Mouse (Mus musculus) large intestine, adult 2 months (tissue): ENCODE results near the gene Nhp2. TPM values are rescaled to one million over a fixed set of nuclear protein-coding genes. Genes with fewer than 3 reads are reported as not detected.
"Not testable (repeated sequence)": the region's sequence is repeated elsewhere in the genome, so short reads cannot be mapped to it uniquely, and the experiment has no call there.

Experiments
- DNase-seq: peaks from one replicate; pipeline ENCODE4 v3.0.0-alpha.2; 2012; ENCODE audit warnings: low read depth, low spot score
- WGBS: fragments of 180-500 bp; shearing (Covaris S2); methylation state at CpG from one replicate; pipeline ENCODE4 v1.1.7; 2018; 5-methylcytosine and 5-hydroxymethylcytosine counted together
- polyA plus RNA-seq: library from polyadenylated mRNA; depleted of rRNA; stranded (reverse); fragments of >200 nt; gene quantifications from 2 replicates; pipeline ENCODE4 v1.2.3, GENCODE M21; 2012

The Nhp2 gene
- polyA plus RNA-seq, 1 experiment = 81.4 TPM

DNA sequence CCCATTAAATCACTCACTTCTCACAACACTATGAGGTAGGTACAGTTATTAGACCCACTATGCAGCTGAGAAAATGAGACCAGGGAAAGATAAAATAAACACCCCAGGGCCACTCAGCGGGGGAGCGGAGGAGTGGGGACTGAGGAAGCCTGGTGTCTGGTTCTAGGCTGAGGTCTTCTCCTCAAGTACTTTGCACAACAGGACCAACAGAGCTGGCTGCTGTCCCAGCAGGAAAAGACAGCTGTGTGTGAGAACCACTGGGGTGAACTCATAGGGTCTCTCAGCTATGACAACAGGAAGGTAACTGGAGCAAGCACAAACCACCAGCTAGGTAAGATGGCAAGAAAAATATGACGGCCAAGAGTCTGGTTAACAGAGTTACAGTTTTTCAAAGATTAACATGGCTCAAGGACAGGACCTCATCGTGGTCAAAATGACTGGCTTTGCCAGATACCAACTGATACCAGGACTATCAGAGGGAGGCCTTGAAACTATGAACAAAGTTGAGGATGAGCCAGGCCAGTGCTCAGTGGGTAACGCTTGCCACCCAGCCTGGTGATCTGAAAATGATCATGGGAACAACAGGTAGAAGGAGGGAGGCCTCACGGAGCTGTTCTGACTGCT is 12.7 kb downstream of the Nhp2 start:
- 77% methylated on average over 6 of the region's 6 CpGs for WGBS
- no peak for DNase-seq

DNA sequence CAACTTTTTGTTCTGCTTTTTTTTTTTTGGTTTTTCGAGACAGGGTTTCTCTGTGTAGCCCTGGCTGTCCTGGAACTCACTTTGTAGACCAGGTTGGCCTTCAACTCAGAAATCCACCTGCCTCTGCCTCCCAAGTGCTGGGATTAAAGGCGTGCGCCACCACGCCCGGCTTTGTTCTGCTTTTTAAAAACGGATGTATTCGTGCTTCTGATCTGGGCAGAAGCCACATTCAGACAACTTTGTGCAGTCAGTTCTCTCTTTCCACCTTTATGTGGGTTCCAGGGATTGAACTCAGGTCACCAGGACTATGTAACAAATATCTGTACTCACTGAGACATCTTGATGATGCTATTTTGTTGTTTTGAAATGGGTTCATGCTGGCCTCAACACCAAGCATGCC is 13.7 kb downstream of the Nhp2 start:
- 83% methylated on average over 7 of the region's 7 CpGs for WGBS
- not testable (repeated sequence) for DNase-seq

DNA sequence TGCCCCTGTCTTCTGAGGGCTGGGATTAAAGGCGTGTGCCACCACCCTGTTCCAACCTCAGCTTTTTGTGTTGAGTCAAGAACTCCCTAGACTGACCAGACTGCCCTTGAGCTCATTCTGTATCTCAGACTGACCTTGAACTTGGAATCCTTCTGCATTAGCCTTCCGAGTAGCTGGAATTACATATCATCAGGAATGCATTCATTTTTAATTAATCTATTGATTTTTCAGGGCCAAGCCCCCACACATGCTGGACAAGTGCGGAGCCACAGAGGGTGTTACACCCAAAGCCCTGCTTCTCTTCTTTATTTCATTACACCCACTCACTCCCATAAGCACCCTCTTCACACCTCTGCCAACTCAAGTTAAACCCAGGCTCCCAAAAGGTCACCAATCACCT is 14.2 kb downstream of the Nhp2 start:
- no peak for DNase-seq
- 92% methylated on average over 3 of the region's 3 CpGs for WGBS

DNA sequence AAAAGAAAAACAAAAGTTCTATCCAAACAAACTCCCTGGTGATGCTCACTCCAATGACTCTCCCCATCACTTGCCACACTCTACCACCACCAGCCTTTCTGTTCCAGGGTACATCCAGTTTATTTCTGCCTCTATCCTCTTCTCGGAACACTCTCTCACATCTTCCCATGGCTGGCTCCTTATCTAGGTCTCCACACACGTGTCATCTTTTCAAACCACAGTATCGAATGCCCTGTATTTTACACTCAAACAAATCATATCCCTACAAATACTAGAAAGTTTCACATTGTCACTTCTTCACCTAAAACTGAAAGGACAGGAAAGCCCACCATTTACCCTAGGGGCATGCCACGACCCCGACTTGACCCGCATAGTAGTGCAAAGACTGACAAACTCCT is 15.6 kb downstream of the Nhp2 start:
- WGBS = 8% methylated on average over 6 of the region's 6 CpGs
- no peak for DNase-seq

DNA sequence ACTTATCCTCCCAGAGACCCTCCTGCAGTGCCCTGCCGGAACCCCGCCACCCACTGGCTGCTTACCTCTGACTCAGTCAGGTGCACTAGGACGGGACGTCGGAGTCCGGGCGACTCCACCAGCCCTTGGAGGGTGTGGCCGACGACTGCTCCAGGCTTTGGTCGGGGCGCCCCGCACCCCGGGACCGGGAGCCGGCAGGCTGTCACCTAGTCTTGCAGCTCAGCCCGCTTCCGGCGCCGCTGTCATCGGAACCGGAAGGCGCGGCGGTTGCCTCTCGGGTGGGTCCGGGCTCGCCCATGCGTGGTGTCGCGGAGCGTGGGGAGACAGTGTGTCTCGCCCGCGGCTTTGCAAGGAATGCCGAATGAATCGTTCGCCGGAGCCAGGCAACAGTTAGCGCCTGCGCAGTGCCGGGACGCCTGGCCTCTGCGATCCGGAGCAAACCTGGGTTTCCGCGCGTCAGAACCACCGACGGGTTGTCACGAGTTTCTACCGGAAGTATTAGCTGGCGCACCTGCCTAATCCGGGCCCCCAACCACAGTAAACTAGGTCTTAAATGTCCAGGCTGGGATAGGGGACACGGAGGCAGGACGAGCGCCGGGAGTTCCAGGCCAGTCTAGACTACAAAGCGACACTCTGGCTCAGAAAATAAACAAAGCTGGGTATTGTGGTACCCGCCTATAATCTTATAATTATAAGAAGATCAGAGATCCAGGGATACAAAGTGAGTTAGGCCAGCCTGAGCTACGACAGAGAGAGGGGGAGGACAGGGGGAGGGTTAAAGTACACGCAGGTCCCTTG is 16.2 kb downstream of the Nhp2 start, which contains the start of gene Rmnd5b:
Rmnd5b (minus strand) TSS at position 372 of the 798 bp plus-strand sequence.
- DNase-seq = no peak
- WGBS = under 1% methylated on average over 61 of the region's 61 CpGs

DNA sequence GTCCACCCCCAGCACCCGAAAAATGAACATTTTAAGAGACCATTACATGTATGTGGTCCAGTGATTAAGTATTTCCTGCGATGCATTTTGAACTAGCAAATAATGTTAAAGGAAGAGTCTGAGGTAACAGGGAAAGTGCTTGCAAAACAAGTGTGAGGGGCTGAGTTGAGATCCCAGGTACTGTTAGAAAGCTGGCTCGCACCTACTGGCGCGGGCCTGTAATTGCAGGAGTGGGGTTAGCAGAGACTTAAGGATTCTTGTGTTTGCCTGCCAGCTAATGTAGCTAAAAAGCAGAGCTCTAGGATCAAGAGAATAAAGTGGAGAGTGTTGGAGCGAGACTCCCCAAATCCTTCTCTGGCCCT is 16.8 kb downstream of the Nhp2 start:
- WGBS = 3% methylated on average over 6 of the region's 6 CpGs
- no peak for DNase-seq

DNA sequence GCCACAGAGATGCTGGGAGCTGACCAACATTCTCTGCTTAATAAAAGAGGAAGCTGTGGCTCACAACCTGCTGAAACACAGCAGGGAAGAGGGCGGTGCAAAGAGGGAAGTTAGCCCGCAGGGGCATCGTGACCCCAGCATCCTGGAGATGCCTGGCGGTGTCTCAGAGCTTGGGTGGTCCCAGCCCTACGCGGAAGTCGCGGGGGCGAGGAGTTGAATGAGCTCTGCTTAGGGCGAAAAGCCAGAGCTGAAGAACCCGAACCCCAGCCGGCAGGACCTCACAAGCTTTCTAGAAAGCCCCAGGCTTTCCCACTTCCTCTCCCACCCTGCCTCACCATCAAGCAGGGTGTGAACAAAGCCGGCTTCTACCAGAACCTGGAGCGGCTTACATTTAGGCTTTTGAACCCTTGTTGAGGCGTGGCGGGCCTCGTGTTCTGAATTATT is 18.5 kb downstream of the Nhp2 start:
- WGBS = 10% methylated on average over 17 of the region's 17 CpGs
- DNase-seq = no peak

DNA sequence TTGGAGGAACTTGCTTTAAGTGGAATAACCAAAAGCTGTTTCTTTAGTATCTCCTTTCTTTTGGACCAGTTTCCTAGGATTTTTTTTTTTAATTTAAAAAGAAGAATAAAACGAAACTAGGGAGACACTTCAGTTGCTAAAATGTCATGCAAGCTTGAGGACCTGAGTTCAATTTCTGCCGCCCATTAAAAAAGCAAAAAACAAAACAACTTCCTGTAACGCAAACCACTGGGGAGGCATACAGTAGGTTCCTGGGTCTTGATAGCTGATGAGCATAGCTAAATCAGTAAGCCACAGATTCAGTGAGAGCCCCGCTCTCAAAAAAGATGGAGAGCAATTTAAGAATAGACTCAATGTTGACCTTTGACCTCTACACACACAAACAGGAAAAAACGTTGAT is 19.0 kb downstream of the Nhp2 start:
- DNase-seq = no peak
- WGBS = 52% methylated on average over 5 of the region's 5 CpGs

DNA sequence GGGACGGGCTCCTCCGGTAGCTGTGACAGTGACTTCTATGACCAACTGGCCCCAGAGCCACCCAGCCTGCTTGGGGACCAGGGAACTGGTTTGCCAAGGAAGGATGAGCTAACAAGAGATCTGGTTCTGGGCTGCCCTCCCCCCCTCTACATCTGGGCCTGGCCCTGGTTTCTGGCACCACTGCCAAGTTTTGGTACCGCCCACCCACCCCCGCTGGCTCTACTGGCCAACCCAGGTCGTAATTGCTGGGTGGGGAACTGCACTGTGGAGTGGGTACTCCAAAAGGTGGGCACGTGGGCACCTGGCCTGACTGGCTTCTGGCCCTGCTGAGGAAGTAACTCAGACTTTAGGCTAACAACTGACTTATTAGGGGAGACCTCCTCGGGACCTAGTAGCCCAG is 21.2 kb downstream of the Nhp2 start:
- DNase-seq = no peak
- WGBS = 29% methylated on average over 7 of the region's 7 CpGs

DNA sequence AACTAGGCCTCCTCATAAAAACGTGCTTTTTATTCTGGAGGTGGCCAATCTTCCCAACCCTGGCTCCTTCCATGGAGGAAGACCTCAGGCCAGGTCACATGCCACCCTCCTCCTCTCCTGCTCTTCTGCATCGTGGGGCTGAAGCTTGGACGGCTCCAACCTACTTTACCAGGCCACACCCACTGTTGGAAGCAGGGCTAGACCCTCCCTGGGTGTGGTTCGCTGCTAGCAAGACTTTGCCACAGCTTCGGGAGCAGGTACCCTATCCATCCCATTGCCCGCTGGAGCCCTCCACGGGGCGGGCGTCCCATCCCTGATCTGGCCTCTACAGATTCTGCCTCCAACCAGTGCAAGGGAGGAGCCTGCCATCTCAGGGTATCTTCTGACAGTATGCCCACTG is 23.7 kb downstream of the Nhp2 start:
- 44% methylated on average over 9 of the region's 9 CpGs for WGBS
- no peak for DNase-seq

DNA sequence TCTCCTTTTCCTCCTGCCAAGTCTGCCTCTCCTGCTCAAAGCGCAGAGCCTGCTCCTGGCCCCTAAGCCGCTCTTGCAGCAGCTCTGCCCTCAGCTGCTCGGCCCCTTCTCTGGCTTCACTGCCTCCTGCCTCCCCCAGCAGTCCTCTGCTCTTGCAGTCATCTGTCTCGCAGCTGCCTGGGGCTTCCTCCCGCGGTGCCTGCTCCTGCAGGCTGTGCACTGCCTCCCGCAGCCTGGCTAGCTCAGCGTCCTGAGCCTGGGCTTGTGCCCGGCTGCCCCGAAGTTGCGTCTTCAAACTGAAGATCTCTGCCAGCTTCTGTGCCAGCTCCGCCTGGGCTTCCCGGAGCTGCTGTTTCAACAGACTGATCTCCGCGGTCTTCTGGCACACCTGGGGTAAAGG is 24.2 kb downstream of the Nhp2 start:
- 58% methylated on average over 15 of the region's 15 CpGs for WGBS
- no peak for DNase-seq

DNA sequence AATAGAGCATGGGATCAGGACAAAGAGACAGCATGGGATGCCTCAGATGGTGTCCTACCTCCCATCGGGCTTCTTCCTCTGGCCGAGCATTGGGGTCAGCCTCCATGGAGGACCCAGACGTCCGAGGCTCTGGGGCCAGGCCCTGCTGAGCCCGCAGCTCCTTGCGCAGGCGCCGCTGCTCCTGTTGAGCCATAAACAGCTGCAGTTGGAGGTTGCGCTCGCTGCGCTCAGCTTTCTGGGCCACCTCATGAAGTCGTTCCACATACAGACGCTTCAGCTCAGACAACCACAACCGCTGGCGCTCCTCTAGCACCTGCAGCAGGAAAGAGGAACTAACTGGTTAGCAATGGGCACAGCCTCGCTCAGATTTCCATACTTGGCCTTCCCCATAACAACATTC is 24.7 kb downstream of the Nhp2 start:
- DNase-seq = no peak
- 83% methylated on average over 16 of the region's 16 CpGs for whole genome bisulfite sequencing

DNA sequence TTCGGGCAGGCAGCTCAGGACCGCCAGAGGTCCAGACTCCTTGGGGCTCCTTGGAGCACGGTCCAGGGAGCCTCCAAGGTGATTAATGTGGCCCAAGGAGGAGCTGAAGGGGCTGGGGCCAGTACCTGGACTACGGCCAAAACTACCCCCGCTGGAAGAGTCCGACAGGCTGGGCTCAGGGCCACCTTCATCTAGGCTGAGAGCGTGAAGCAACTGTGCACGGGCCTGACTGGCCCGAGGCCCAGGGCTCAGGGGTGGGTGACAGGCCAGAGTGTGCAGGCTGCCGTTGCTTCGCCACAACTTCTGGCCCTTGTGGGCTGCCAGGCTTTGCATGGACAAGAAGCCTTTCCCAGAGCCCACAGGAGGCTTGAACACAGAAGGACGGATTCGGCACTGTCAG is 25.8 kb downstream of the Nhp2 start:
- WGBS = 83% methylated on average over 13 of the region's 13 CpGs
- DNase-seq = no peak

DNA sequence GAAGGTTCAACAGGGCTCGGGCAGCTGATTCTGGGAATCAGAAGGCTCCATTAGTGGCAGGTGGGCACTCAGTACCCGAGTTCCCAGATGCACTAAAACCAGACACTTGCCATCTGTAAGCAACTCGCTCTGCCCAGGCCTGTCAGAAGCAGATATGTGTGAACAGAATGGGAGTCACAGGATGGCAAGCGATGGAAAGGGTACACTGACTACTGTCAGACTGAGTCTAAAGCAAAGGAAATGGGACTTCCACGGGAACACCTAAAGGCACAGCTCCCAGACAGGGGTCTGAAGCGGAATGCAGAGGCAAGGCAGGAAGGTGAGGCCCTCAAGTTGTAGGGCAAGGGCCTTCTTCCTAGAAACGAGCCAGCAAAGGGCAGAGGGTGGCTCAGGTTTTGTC is 26.7 kb downstream of the Nhp2 start:
- WGBS = 87% methylated on average over 7 of the region's 7 CpGs
- no peak for DNase-seq

DNA sequence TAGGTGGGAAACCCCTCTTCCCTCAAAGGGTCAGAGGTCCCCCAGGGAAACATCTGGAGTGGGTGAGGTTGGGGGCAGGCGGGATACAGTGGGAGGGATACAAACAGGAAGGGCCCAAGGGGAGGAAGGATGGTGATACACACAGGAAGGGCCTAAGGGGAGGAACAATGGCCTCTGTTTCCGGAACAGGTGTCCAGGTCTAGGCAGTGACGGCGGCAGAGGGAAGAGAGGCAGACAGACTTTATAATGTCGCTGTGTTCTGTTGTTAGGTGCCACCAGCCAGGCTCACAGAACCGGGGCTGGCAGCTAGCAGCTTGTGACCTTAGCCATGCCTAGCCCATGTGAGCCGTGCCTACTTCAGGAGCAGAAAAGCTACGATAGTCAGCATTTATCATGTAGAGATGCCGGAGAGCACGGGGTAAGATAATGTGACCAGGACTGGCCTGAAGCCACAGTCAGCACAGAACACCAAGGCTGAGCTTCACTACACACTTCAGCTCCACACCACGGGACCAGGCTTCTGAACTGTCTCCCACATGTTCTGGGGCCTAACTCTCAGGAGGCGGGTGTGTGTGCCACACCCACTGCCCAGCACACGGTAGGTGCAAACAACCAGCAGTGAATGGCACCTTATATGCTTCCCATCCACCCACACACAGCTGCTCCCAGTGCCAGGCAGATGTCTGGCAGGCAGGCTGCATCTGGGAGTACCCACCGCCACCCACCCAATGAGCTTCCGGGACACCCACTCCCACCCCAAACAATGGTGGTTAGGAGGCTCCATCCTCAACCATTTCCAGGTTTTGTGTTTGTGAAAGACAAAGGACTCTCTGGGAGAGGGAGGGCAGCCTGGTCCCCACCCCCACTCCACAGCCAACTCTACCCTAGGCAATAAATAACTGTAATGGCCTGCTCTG is 27.5 kb downstream of the Nhp2 start:
- DNase-seq = no peak
- WGBS = 28% methylated on average over 15 of the region's 15 CpGs

DNA sequence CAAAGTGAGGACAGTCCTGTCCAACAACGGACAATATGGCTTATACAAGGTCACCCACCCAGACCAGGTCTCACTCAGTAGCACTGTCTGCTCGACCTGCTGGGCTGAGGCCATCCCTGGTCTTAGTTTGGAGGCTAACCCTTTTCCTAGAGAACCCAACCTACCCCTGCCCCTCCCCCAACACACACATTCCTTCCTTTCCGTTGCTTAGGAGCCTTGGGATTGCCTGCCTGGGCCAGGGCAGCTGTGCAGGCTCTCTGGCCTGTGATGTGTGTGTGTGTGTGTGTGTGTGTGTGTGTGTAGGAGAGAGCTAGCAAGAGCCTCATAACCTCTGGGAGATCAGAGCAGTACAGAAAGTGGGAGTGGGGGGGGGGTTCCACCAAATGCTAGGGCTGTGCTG is 29.0 kb downstream of the Nhp2 start:
- DNase-seq = no peak
- 41% methylated on average over 3 of the region's 3 CpGs for WGBS

DNA sequence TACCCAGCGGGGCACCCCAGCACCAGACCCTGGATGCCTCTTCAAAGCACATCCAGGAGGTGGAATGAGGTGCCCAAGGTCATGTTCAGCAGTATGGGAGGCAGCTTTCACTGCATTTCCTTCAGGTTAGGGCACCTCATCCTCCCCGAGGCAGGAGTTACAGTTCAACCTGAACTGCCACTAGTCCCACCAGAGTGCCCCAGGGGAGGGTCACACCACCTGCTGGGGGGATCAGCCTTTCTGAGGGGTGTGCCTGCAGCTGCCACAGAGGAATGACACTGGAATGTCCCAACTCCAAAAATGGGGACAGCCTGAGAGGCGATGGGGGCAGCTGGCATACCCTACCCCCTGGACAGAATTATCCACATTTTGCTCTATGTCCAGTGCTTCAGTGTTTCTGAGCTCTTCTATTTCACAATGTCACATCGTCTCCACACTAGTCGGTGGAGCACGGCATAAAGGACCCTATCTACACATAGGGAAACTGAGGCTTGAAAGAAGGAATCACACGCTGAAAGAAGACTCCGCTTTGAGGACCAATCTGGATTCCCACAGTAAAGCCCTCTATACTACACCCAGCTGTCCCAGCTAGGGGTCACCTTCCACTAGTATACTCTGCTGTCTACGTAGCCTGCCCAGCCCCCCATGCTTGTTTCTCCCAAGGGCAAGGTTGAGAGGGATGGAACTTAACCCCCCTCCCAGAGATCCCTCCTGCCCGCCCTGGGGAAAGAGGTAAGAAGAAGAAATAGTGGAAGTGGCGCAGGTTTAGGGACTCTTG is 29.8 kb downstream of the Nhp2 start:
- 55% methylated on average over 11 of the region's 11 CpGs for WGBS
- no peak for DNase-seq

DNA sequence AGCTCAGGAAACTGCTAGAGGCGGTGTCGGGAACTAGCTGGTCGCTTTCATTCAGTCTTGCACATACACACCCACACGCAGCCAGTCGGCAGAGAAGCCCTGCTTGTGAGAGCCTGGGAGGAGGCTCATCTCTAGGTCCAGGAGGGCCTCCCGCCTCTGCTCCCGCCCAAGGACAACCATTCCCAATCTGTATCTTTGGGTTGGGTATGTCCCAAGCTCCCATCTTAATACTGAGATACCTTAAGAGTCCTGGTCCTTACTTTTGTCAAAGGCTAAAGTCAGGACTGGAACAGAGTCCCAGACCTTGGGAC is 30.3 kb downstream of the Nhp2 start:
- WGBS = 6% methylated on average over 7 of the region's 7 CpGs
- no peak for DNase-seq

DNA sequence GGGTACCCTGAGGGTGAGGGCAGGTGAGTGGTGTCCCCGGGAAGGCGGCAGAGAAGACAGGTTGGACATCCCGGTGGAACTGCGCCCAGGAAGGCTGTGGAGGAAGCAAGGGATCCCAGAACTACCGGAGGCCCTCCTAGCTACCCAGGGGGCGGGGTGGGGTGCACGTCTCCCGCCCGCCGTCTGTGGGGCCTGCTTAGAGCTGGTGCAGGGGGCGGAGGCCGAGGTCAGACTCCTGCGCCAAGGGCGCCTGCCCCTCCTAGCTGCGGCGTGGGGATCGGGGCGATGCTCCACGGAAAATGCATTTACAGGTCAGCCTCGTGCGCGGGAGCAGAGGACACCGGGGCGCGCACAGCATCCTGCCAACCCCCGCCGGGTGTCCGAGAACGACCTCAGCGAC is 30.7 kb downstream of the Nhp2 start:
- WGBS = under 1% methylated on average over 30 of the region's 30 CpGs
- no peak for DNase-seq
